Mouse (Mus musculus): ENCODE data around the gene Ccdc184. TPM values are rescaled to one million over a fixed set of nuclear protein-coding genes. Genes with fewer than 3 reads are reported as not detected.

Gene Ccdc184
- 0.21 TPM for polyA plus RNA-seq (2017; shearing (Covaris generic))

GRCm38 (mm10) chr15:98166963-98167644 is at the start of gene Ccdc184:
Ccdc184 (plus strand) TSS chr15:98167158.

GRCm38 (mm10) chr15:98165525-98165924 is 1.4 kb upstream of the Ccdc184 start, which contains the start of gene Asb8:
Asb8 (minus strand) TSS chr15:98165625.

GRCm38 (mm10) chr15:98195442-98195841 is 28.5 kb downstream of the Ccdc184 start, which contains the start of gene Olfr288:
Olfr288 (minus strand) TSS chr15:98195542.

Other genes with a start within 250 kb of the Ccdc184 start
- 24.2 TPM for gene Tmem106c, start 203.0 kb upstream of the Ccdc184 start, polyA plus RNA-seq (2017; shearing (Covaris generic))
- not detected for gene Col2a1, start 162.5 kb upstream of the Ccdc184 start, polyA plus RNA-seq (2017; shearing (Covaris generic))
- 13.4 TPM for gene Pfkm, start 74.6 kb upstream of the Ccdc184 start, polyA plus RNA-seq (2017; shearing (Covaris generic))
- 57.4 TPM for gene Senp1, start 73.4 kb upstream of the Ccdc184 start, polyA plus RNA-seq (2017; shearing (Covaris generic))
- 47.8 TPM for gene Asb8, start 1.5 kb upstream of the Ccdc184 start, polyA plus RNA-seq (2017; shearing (Covaris generic))
- gene Olfr288, start 28.4 kb downstream of the Ccdc184 start, polyA plus RNA-seq (2017; shearing (Covaris generic)): not detected
- not detected for gene Gm44579, start 53.8 kb downstream of the Ccdc184 start, polyA plus RNA-seq (2017; shearing (Covaris generic))
- not detected for gene Olfr287, start 53.9 kb downstream of the Ccdc184 start, polyA plus RNA-seq (2017; shearing (Covaris generic))
- not detected for gene Olfr286, start 67.3 kb downstream of the Ccdc184 start, polyA plus RNA-seq (2017; shearing (Covaris generic))
- gene H1fnt, start 90.1 kb downstream of the Ccdc184 start, polyA plus RNA-seq (2017; shearing (Covaris generic)): not detected
- not detected for gene Zfp641, start 129.0 kb downstream of the Ccdc184 start, polyA plus RNA-seq (2017; shearing (Covaris generic))
- gene Olfr285, start 150.2 kb downstream of the Ccdc184 start, polyA plus RNA-seq (2017; shearing (Covaris generic)): not detected
- gene Olfr284, start 173.8 kb downstream of the Ccdc184 start, polyA plus RNA-seq (2017; shearing (Covaris generic)): not detected
- gene Olfr283, start 213.8 kb downstream of the Ccdc184 start, polyA plus RNA-seq (2017; shearing (Covaris generic)): not detected